Mouse (Mus musculus) liver, postnatal 0 days (tissue): ENCODE measurements around the gene Aqp6.

Experiments
- CTCF ChIP-seq: sonication (generic); IDR thresholded peaks from 2 replicates; pipeline ENCODE4 v1.5.1; 2016; ENCODE audit warnings: antibody characterized with exemption, low read depth
- EP300 ChIP-seq: IDR thresholded peaks from 2 replicates; pipeline ENCODE4 v1.6.1; 2016; ENCODE audit warnings: antibody characterized with exemption, low read depth, mild to moderate bottlenecking

GRCm38 (mm10) chr15:99578802-99579485 lies 22.3 kb upstream of the Aqp6 start, which contains the start of gene Aqp2:
- TF ChIP-seq EP300, result no peak
- no peak for TF ChIP-seq CTCF
